Mouse (Mus musculus) ES-Bruce4 (cell line): Measurements from ENCODE around the gene Iqschfp. TPM values are rescaled to one million over a fixed set of nuclear protein-coding genes. Genes with fewer than 3 reads are reported as not detected.

Experiments
- H3K27ac ChIP-seq: 2 replicates; pipeline ENCODE4 v1.5.1; 2012; ENCODE audit warnings: low read length, inconsistent platforms; ENCODE audit not compliant: insufficient read depth
- H3K27me3 ChIP-seq: 2 replicates; pipeline ENCODE4 v1.6.1; 2012; ENCODE audit warnings: mild to moderate bottlenecking, low read length, inconsistent platforms; ENCODE audit not compliant: control insufficient read depth, poor library complexity, insufficient read depth, severe bottlenecking
- H3K36me3 ChIP-seq: 2 replicates; pipeline ENCODE4 v1.6.1; 2012; ENCODE audit warnings: inconsistent platforms, mild to moderate bottlenecking, low read length, moderate library complexity; ENCODE audit not compliant: control insufficient read depth, poor library complexity, insufficient read depth, severe bottlenecking
- H3K4me1 ChIP-seq: one replicate; pipeline ENCODE4 v1.8.1; 2011; ENCODE audit warnings: low read length; ENCODE audit not compliant: control insufficient read depth, insufficient read depth
- H3K4me3 ChIP-seq: 2 replicates; pipeline ENCODE4 v1.5.1; 2011; ENCODE audit warnings: low read depth, mild to moderate bottlenecking, low read length
- H3K9ac ChIP-seq: 2 replicates; pipeline ENCODE4 v1.6.1; 2012; ENCODE audit warnings: low read depth, mild to moderate bottlenecking, inconsistent platforms; ENCODE audit not compliant: poor library complexity, severe bottlenecking
- H3K9me3 ChIP-seq: replicated peaks from 2 replicates; pipeline ENCODE4 v1.6.1; 2012; ENCODE audit warnings: mild to moderate bottlenecking, low read length, inconsistent platforms; ENCODE audit not compliant: control insufficient read depth, poor library complexity, insufficient read depth, severe bottlenecking
- CTCF ChIP-seq: IDR thresholded peaks from one replicate; pipeline ENCODE4 v1.8.1; 2011; ENCODE audit warnings: low read depth, low read length
- EP300 ChIP-seq: IDR thresholded peaks from 2 replicates; pipeline ENCODE4 v1.6.1; 2011; ENCODE audit warnings: low read depth, low read length; ENCODE audit not compliant: insufficient read depth
- POLR2A ChIP-seq: IDR thresholded peaks from one replicate; pipeline ENCODE4 v1.8.1; 2011; ENCODE audit warnings: low read length; ENCODE audit not compliant: insufficient read depth
- polyA plus RNA-seq: library from polyadenylated mRNA; stranded (reverse); fragments of >200 nt; gene quantifications from 2 replicates; pipeline ENCODE4 v1.2.4, GENCODE M21; 2011; ENCODE audit warnings: low read depth; ENCODE audit not compliant: missing spikeins, insufficient read depth, insufficient read length

Iqschfp gene
- polyA plus RNA-seq, 1 experiment: not detected

DNA sequence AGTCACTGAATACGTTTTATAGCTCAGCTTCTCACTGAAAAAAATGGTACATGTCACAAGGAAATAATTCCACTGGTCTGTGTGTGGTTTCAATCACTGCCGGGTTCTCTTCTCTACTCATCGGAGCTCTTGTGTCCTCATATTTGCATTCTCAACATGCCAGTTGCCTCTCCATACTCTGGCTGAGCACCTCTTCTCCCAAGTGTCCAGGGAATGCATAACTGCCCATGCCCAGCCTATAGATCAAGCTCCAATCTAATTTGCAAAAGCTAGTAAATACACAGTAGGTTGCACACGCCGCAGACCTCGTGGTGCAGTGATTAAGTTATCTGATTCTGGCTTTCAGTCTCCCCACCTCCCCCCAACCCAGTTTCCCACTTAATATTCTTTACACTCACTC is 433.5 kb downstream of the Iqschfp start:
- Histone ChIP-seq H3K27me3 (no peaks in the 10 kb centered on the region), H3K27ac (no peak overlapping the region), H3K9me3 (no peaks in the 10 kb centered on the region), H3K4me3 (no peak overlapping the region), H3K36me3 (no peaks in the 10 kb centered on the region), H3K9ac (no peak overlapping the region), H3K4me1 (no peaks in the 10 kb centered on the region)
- TF ChIP-seq POLR2A (no peak), EP300 (no peak), CTCF (no peak)

DNA sequence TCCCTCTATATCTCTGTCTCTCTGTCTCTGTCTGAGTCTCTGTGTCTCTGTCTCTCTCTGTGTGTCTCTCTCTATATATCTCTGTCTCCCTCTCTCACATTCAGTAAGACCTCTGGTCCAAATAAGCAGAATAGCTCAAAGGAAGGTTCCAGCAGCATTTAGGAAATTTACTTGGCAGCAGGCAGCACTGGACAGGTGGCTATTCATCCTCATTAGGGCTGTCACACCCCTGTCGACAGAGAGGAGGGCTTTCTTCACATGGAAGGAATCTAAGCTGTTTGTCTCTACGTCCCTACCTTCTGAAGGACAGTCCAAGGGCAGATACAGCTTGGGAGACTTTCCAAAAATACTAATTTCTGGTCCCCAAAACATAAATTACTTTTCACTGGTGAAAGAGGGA is 440.5 kb downstream of the Iqschfp start:
- no peak overlapping the region for H3K4me3 ChIP-seq
- H3K36me3 ChIP-seq: no peaks in the 10 kb centered on the region
- no peak overlapping the region for H3K9ac ChIP-seq
- TF ChIP-seq EP300 (no peak), POLR2A (no peak), CTCF (no peak)
- H3K9me3 ChIP-seq: no peaks in the 10 kb centered on the region
- H3K27ac ChIP-seq: no peak overlapping the region
- H3K27me3 ChIP-seq: no peaks in the 10 kb centered on the region
- no peaks in the 10 kb centered on the region for H3K4me1 ChIP-seq

DNA sequence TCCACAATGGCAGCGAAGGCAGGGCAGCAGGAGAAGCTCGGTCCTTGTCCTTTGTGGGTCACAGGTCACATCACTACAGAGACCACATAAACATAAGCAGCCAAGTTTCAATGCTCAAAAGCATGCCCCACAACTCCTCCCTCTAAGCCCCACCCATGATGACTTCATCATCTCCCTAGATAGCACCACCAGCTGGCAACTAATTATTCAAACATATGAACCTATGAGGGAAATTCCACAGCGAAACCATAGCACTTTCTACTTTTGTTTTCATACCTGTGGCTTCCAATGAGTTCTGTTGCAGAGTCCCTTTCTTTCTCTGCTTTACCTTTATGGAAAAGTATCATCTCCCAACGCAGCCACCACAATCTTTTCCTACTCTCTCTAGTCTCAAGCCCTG is 443.5 kb downstream of the Iqschfp start:
- Histone ChIP-seq H3K27ac (no peak overlapping the region), H3K4me1 (no peaks in the 10 kb centered on the region), H3K27me3 (no peaks in the 10 kb centered on the region), H3K36me3 (no peaks in the 10 kb centered on the region), H3K4me3 (no peak overlapping the region), H3K9ac (no peak overlapping the region), H3K9me3 (no peaks in the 10 kb centered on the region)
- TF ChIP-seq CTCF (no peak), EP300 (no peak), POLR2A (no peak)

- no peak overlapping the region for H3K27ac ChIP-seq
- no peaks in the 10 kb centered on the region for H3K27me3 ChIP-seq
- no peaks in the 10 kb centered on the region for H3K4me1 ChIP-seq
- TF ChIP-seq POLR2A (no peak), EP300 (no peak), CTCF (no peak)
- no peaks in the 10 kb centered on the region for H3K36me3 ChIP-seq
- no peak overlapping the region for H3K4me3 ChIP-seq
- no peak overlapping the region for H3K9ac ChIP-seq
- no peaks in the 10 kb centered on the region for H3K9me3 ChIP-seq
These were observed 458.6 kb downstream of the Iqschfp start for GRCm38 (mm10) chr3:68350624-68351023.

DNA sequence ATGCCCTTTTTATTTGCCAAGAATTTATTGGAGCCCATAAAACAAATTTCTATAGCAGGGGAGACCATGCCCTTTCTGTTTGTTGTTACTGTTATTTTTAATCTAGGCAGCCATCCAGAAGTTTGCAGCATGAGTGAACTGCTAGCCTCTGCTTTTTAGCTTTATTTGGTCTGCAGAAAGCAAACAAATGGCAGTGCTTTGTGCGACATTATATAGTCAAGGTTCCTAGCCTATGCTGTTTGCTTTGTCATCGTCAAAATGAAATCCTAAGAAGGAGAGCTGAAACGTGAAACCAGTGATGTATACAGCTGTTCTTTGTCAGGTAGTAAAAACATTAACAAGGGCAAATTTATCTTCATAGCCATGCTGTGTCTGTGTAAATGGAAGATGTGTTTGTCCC is 459.4 kb downstream of the Iqschfp start:
- no peaks in the 10 kb centered on the region for H3K27me3 ChIP-seq

GRCm38 (mm10) chr3:68352961-68353360 is 460.9 kb downstream of the Iqschfp start:
- H3K4me3 ChIP-seq: no peak overlapping the region
- no peak for TF ChIP-seq CTCF
- no peak for TF ChIP-seq EP300
- no peak for TF ChIP-seq POLR2A
- no peaks in the 10 kb centered on the region for H3K4me1 ChIP-seq
- H3K9me3 ChIP-seq: no peaks in the 10 kb centered on the region
- no peaks in the 10 kb centered on the region for H3K36me3 ChIP-seq
- no peaks in the 10 kb centered on the region for H3K27me3 ChIP-seq
- no peak overlapping the region for H3K27ac ChIP-seq
- no peak overlapping the region for H3K9ac ChIP-seq

More for the DNA sequence above, 459.4 kb downstream of the Iqschfp start:
- H3K4me3 ChIP-seq: no peak overlapping the region
- H3K9ac ChIP-seq: no peak overlapping the region
- TF ChIP-seq CTCF (no peak), EP300 (no peak), POLR2A (no peak)
- no peaks in the 10 kb centered on the region for H3K4me1 ChIP-seq
- no peak overlapping the region for H3K27ac ChIP-seq
- no peaks in the 10 kb centered on the region for H3K36me3 ChIP-seq
- H3K9me3 ChIP-seq: no peaks in the 10 kb centered on the region
